Mouse (Mus musculus): Measurements from ENCODE around the gene Irf8.
A peak's percentile ranks its signal among the peaks of the same experiment; 100 is the strongest.
"Not testable (repeated sequence)": the region's sequence is repeated elsewhere in the genome, so short reads cannot be mapped to it uniquely, and the experiment has no call there.

Gene Irf8

GRCm38 (mm10) chr8:120795944-120796635 lies 59.9 kb downstream of the Irf8 start:
- DNase-seq (ENCODE audit: low read depth, low spot score): peak; percentile 74

- no peak for DNase-seq (ENCODE audit: low read depth, low spot score)
These were observed 61.0 kb downstream of the Irf8 start for GRCm38 (mm10) chr8:120797019-120797727.

- DNase-seq (ENCODE audit: low read depth, low spot score): no peak
These were observed 64.2 kb downstream of the Irf8 start for GRCm38 (mm10) chr8:120800308-120800865.

GRCm38 (mm10) chr8:120803661-120804375 lies 67.7 kb downstream of the Irf8 start:
- not testable (repeated sequence) for DNase-seq (ENCODE audit: low read depth, low spot score)

GRCm38 (mm10) chr8:120804741-120805140 lies 68.6 kb downstream of the Irf8 start:
- DNase-seq (ENCODE audit: low read depth, low spot score): no peak

All from WW6 (cell line).